Mouse (Mus musculus) adrenal gland, postnatal 10 days (tissue): Measurements from ENCODE around the gene Zfp984. TPM values are rescaled to one million over a fixed set of nuclear protein-coding genes. Genes with fewer than 3 reads are reported as not detected.
A peak's percentile ranks its signal among the peaks of the same experiment; 100 is the strongest.
"Not testable (repeated sequence)": the region's sequence is repeated elsewhere in the genome, so short reads cannot be mapped to it uniquely, and the experiment has no call there.

Experiments used
- DNase-seq: peaks from one replicate; pipeline ENCODE4 v3.0.0; 2021; ENCODE audit warnings: mixed read lengths
- long read RNA-seq, 2 experiments: library from polyadenylated mRNA; stranded (forward); transcript quantifications; one replicate each; pipeline ENCODE4 v2.0.0; 2021
- total RNA-seq, 2 experiments: library from RNA; stranded (reverse); gene quantifications; 2 replicates each; pipeline ENCODE4 v1.2.3; 2021

Gene Zfp984
- total RNA-seq: 1 to 10 TPM; 4.5 to 6.2 TPM
- long read RNA-seq, experiment 1, partial matches to known transcripts: 0 of 3 reads
- long read RNA-seq, experiment 1, other reads (novel, unspliced or antisense): 3 of 3 reads
- long read RNA-seq, experiment 2, partial matches to known transcripts: 0 of 2 reads
- long read RNA-seq, experiment 2, other reads (novel, unspliced or antisense): 2 of 2 reads

DNA sequence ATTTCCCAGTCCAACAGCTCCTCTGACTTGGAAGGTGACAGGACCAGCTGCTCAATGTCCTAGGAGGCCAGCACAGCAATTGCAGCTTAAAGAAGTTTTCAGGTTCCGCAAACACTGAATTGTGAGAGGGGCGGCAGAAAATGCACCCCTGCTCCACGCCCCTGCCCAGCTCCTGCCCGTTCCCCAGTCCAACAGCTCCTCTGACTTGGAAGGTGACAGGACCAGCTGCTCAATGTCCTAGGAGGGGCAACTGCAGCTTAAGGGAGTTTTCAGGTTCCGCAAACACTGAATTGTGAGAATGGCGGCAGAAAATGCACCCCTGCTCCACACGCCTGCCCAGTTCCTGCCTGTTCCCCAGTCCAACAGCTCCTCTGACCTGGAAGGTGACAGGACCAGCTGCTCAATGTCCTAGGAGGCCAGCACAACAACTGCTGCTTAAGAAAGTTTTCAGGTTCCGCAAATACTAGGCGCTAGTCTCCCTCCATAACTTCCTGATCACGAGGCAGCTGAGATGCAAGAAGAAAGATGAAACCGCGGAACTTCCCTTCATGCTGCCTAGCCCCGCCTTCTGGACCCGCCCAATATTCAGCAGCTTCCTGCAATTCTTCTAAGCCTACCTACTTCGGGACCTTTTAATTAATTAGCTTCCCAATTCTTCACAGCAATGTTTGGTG, at the start of gene Zfp984:
TSS of gene Zfp984 (minus strand) at position 497 of the 674 bp plus-strand sequence.
- DNase-seq: peak; percentile 55

DNA sequence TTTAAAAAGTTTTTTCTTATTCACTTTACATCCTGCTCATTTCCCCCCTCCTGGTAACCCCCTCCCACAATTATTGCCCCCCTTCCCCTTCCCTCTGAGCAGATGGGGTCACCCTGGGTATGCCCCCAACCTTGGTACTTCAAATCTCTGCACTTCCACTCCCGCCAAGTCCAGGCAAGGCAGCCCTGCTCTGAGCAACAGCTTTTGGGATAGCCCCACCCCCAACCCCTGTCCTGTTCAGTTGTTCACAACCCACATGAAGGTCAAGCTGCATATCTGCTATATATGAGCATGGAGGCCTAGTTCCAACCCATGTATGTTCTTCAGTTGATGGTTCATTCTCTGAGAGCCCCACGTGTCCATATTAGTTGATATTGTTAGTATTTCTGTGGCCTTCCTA, 41.2 kb upstream of the Zfp984 start:
- no peak for DNase-seq

DNA sequence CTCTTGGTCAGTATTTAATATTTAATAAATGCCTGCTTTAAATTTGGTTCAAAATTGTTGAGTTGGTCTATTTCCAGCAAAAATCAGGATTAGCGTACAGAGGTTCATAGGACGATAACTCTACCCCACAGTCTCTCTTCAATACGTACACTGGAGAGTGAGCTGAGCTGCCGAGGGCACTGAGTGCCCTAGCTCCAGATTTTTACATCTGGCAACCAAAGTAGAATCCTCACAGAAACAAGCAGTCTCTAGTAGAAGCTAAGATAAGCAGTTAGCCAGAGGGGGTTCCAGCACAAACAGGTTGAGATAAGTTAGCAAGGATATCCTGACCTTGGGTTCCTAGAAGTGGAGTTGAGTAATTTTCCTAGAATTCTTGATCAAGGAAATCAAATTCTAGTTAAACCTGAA, 39.0 kb upstream of the Zfp984 start:
- DNase-seq: no peak

DNA sequence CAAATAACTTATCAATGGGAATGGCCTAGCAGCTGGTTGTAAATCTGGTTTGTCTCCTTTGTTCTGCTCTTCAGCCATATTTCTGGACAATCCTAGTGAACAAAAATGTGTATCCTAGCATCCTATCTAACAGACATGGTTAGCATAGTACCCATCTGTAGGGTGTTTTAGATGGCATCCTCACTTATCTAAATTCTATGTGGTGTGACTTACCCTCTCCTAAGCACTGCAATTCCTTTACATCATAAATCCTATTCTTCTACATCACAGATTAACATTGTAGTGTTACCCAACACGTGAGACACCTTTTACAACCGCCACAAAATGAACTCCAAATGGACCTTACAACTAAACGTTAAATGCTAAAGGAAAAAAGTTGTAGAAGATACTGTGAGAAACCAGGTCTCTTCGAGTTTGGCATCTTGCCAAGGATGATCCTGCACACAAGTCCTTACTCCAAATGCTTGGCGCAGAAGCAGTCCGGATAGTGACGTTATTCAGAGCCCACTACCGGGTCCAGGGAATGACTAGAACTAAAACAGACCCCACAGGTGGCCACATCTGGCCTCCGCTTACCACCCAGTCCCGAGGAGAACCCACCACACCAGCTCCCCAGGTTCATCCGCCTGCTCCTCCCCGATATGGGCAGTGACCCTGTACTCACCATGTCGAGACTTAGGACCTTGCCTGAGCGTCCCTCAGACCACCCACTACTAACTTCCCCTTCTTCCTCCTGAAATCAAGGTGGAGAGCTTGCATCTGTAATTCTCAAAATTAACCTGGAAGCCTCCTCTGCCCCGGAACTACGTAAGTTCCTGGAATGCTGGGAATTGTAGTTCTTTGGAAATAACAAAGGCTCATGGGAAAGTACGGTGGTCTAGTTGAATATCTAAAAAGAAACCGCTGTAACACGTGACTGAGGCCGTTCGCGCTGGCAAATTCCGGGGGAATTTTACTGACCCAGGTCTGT, 38.3 kb upstream of the Zfp984 start, which contains the start of gene Zfp933:
TSS of gene Zfp933 (minus strand) at position 753 of the 970 bp plus-strand sequence.
- peak; percentile 76 for DNase-seq

DNA sequence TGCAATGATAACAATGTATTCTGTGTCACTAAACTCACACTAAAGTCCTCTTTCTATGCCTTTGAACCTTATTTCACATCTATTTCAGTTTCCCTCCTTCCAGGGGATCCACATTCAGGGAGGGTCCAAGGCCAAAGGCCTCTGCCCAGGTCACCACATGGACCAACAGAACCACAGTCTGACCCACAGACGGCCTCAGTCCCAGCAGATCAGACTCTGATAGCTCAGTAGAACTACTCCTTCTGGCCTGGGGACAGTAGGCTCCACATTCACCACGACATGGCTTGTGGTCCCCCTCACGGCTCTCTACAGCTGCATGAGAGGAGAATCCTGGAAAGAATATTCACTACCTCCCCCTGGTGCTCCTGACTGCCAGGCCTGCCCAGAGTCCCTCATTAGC, 33.3 kb upstream of the Zfp984 start:
- no peak for DNase-seq

DNA sequence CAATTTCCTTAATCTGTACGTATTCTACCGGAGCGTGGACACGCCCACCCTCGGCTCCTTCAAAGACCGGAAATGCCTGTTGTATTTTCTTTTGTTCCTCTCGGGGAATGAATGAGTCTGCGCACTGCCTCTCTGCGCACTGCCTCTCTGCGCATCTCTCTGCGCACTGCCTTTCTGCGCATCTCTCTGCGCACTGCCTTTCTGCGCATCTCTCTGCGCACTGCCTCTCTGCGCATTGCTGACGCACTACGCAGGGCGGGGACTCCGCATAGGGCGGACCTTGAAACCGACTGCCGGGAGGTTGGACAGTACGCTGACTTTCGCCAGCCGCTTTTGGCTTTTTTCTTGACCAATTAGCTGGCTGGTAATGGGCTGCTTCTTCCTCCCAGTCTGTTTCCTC, 29.7 kb upstream of the Zfp984 start:
- not testable (repeated sequence) for DNase-seq

DNA sequence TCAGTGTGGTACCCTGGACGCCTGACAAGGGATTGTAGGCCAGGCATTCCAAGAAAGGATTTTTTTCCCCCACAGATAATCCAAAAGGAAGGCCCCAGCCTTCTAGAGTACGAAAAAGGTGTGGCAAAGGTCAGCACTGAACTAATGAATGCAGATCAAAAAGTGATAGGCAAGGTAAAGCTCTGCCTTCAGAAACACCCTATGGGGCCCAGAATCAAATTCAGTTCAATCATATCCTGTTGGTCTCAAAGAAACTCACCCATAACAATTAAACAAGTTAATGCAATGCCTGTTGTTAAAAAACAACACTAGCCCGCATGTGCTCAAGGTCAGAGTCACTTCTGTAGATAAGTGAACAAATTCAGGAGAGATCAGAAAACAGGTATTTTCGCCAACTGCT, 14.8 kb upstream of the Zfp984 start:
- DNase-seq: no peak

DNA sequence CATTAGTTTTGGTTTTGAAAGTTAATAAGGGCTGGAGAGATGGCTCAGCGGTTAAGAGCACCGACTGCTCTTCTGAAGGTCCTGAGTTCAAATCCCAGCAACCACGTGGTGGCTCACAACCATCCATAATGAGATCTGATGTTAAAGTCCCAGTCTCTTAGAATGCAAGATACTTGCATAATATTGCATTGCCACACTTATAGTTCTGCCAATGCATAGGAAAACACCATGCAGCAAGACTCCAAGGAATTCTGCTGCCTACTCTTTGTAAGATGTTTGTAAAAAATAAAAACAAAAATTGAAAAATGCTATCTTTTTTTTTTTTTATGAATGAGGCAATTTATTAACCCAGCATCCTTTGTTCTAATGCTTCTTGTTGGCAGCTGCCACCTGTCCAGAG, 11.8 kb upstream of the Zfp984 start:
- not testable (repeated sequence) for DNase-seq

DNA sequence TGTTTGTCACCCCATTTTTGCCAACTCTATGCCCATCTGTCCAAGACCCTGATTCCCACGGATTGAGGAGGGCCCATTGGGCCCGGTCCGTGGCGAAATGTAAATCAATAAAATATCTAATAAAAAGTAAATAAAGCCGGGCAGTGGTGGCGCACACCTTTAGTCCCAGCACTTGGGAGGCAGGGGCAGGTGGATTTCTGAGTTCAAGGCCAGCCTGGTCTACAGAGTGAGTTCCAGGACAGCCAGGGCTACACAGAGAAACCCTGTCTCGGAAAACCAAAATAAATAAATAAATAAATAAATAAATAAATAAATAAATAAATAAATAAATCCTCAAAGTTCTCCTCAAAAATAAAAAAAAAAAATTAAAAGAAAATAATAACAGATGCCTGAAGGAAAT, 10.1 kb upstream of the Zfp984 start:
- not testable (repeated sequence) for DNase-seq

DNA sequence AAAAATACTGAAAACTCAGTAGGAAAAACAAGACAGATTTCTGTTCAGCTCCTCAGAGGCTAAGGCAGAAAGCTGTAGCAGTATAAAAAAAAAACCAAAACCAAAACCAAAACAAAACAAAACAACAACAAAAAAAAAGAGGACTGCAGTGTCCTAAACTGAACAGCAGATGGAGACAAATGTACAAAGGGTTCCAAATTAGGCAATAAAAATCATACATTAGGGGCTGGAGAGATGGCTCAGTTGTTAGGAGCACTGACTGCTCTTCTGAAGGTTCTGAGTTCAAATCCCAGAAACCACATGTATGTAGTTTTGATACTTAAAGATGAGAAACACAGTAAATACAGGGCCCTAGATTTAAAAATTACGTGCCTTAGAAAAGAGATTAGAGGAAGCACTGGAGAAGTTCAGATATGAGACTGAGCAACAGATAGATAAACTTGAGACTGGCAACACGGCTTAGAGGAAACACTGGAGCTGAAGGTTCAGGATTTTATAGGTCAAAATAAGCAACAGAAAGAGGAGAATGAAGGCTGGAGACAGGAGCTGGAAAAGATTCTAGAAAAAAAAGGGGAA, 5.1 kb upstream of the Zfp984 start:
- no peak for DNase-seq

DNA sequence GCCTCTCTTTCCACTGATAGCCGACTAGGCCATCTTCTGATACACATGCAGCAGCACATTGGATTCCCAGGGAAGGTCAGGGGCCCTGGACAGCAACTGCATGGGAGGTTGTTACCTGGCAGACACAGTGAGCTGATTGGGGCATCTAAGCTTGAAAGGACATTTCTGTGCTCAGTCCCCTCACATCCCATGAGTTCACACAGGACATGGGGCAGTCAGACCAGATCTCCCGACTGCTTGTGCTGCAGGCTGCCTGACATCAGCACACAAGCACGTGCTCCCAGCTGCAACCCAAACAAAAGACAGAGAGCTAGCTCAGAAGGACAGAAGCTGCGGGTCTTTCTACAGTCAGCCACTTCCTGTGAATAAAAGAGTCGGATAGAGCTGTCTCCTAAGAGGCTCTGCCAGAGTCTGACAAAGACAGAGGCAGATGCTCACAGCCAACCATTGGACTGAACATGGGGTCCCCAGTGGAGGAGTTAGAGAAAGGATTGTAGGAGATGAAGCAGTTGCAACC, 3.7 kb upstream of the Zfp984 start:
- DNase-seq: no peak

DNA sequence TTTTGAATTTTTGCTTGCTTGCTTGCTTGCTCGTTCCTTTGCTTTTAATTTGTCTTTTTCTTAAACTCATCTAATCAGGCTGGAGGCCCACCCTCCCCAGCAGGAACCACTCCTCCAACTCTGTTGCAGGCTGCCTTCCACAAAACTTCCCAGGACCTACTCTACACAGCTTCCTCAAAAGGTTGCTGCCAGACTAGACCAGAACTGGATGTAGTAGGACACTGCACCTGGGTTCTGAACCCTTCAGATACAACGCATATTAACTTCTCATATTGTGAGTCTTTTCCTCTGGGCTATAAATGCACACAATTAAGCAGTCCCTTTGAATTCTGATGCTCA, 347 bp upstream of the Zfp984 start:
- not testable (repeated sequence) for DNase-seq

DNA sequence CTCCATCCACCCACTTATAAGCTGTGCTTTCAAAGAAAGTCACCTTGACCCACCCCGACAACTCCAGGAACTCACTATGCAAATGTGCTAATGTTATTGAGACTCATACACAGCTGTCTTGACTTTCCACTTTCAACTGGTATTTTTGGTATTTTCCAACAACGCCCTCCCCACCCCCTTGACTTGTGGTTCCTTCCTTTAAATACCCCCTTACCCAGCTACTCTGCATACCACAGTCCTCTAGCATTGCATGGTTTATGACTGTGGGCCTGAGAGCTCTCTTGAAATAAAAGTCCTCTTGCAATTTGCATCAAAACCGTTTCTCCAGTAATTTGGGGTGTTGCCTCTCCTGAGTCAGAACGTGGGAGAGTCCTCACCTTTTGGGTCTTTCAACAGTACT, 1.1 kb downstream of the Zfp984 start:
- not testable (repeated sequence) for DNase-seq

DNA sequence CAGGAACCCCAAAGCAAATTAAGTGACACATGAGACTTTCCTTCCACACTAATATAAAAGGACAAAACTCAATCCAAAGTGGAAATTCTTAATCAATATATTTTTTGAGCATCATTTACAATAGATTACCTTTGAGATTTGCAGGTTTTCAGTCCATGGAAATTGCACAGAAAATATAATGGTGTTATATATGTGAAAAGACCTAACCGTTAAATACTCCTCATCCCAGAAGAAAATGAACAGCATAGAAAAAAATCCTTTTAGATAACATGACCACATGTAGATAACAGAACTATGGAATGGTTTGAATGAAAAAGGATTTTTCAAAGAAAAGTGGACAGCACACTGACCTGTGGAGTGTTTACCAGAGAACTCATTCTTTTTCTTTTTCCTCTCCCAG, 14.3 kb downstream of the Zfp984 start:
- not testable (repeated sequence) for DNase-seq

DNA sequence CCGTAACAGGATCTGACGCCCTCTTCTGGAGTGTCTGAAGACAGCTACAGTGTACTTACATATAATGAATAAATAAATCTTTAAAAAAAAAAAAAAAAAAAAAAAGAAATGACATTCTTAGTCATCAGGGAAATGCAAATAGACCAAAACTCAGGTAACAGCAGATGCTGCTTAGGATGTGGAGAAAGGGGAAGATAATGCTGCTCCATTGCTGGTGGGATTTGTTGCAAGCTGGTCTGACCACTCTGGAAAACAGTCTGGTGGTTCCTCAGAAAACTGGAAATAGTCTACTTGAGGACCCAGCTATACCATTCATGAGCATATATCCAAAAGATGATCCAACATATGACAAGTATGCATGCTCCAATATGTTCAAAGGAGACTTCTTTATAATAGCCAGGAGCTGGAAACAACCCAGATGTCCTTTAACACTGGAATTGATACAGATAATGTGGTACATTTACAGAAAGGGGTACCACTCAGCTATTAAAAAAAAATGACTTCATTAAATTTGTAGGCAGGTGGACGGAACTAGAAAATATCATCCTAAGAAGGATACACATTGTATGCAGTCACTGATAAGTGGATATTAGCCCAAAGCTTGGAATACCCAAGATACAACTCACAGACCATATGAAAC, 15.4 kb downstream of the Zfp984 start:
- DNase-seq: not testable (repeated sequence)

DNA sequence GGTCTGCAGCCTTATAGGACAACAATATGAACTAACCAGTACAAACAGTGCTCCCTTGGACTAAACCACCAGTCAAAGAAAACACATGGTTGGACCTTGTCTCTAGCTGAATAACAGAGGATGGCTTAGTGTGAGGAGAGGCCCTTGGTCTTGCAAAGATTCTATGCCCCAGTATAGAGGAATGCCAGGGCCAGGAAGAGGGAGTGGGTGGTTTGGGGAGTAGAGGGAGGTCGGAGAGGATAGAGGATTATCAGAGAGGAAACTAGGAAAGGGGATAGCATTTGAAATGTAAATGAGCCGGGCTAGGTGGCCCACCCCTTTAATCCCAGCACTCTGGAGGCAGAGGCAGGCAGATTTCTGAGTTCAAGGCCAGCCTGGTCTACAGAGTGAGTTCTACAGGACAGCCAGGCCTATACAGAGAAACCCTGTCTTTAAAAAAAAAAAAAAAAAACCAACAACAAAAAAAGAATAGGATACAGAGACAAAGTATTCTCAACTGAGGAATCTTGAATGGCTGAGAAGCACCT, 16.1 kb downstream of the Zfp984 start:
- DNase-seq: not testable (repeated sequence)

DNA sequence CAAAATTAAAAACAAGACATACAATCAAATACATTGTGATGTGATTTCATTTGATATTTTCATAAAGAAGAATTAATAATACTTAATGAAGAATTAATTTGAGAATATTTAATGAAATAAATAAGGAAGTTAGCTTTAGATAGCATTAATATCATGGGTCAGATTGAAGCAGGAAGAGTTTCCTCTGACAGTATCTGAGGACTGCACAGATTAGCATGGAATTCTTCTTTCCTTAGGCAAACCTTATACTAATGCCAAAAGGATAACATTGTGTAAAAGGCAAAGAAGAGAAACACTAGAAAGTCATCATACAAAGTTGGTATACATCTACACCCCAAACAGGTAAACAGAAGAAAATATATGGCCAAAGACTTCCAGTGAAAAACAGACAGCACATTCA, 17.9 kb downstream of the Zfp984 start:
- DNase-seq: not testable (repeated sequence)

DNA sequence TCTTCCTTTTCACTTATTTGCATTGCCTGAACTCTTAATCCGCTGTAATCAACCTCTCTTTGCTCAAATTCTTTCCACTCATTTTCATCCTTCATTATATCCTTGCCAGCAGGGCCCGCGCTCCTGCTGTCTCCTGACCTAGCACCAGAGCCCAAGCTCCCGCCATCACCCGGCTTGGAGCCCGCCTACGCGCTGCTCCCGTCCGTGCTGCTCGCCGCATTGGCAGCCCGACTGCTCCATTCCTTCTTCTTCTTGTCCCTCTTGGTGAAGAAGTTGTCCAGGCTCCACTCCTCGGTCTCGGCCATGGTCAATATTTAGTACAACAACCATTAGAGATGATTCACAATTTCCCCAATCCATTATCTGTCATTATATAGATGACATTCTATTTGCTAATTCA, 63.3 kb downstream of the Zfp984 start:
- not testable (repeated sequence) for DNase-seq

DNA sequence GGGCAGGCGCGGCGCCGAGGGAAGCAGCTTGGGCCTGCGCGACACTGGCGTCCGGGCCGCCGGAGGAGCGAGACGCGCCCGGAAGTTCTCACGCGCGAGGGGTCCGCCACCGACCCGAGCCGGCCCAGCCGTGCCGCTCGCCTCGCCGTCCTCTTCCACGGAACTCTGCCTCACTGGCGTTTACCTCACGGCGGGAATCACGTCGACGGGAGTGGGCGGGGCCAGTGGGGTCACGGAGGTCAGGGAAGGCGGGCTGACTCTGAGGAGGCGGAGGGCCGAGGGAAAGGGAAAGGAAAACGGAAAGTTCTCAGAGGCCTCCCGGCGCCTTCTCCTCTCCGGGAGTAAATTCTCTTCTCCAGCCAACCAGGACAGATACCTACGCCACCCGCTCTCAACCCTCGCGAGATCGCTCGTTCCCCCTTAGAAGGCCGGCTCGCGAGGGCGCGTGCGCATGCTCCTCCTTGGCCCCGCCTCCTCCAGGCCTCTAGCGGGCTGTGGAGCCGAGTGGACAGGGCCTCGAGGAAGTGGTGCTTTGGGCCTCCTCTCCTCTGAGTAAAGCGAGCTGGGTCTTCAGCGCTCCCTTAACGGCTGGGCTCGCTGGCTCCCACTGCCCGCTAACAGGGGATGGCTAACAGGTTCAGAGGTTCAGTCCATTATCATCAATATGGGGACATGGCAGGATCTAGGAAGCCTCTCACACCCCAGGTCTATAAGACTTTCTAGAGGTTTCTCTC, 70.8 kb downstream of the Zfp984 start:
- not testable (repeated sequence) for DNase-seq
